Mouse (Mus musculus) thymus, adult 2 months (tissue): ENCODE data around the gene Cacna1c.

Experiments
- CTCF ChIP-seq: fragments of 200-500 bp; IDR thresholded peaks from 2 replicates; pipeline ENCODE4 v1.5.1; 2012; ENCODE audit warnings: mild to moderate bottlenecking, control low read depth, low read length, moderate library complexity, borderline replicate concordance; ENCODE audit not compliant: control insufficient read depth, poor library complexity, insufficient read depth; ENCODE audit errors: extremely low read depth
- POLR2A ChIP-seq: fragments of 200-500 bp; IDR thresholded peaks from 2 replicates; pipeline ENCODE4 v1.6.1; 2012; ENCODE audit warnings: mild to moderate bottlenecking, low read length, control low read depth, moderate library complexity; ENCODE audit not compliant: control insufficient read depth, poor library complexity, insufficient read depth; ENCODE audit errors: extremely low read depth

DNA sequence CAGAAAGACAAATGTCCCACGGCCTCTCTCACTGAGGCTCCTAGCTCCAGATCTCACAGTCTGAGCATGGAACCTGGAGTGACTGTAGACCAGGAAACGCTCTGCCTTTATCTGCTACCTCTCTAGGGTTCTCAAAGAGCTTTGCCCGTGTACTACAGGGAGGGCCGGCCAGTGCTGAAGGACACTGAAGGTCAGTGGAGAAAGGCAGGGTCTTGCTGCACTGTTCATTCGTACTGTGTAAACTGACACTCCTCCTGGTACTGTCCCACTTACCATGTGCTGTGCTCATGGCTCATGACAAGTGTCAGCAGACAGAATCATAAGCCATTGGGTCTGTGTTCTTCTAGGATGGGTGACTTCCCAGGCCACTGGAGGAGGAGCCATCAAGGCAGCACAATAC is 17.2 kb upstream of the Cacna1c start:
- TF ChIP-seq CTCF, result no peak
- TF ChIP-seq POLR2A, result no peak
